Mouse (Mus musculus) heart, embryonic 11.5 days (tissue): ENCODE results near the gene Cdc42. TPM values are rescaled to one million over a fixed set of nuclear protein-coding genes. Genes with fewer than 3 reads are reported as not detected.

Experiments
- ATAC-seq: fragments of 200-750 bp; cut with Nextera tagmentation; replicated peaks from 2 replicates; pipeline ENCODE4 v1.8.0; 2017; ENCODE audit warnings: moderate library complexity; ENCODE audit not compliant: insufficient number of reproducible peaks, low FRiP score, low TSS enrichment
- H3K27ac ChIP-seq: fragments of 300-500 bp; sonication (generic); 2 replicates; pipeline ENCODE4 v1.5.1; 2014; ENCODE audit warnings: mild to moderate bottlenecking, low read depth, low read length
- H3K27me3 ChIP-seq: fragments of 300-500 bp; sonication (generic); 2 replicates; pipeline ENCODE4 v1.6.1; 2014; ENCODE audit warnings: mild to moderate bottlenecking, low read length, mixed read lengths; ENCODE audit not compliant: control insufficient read depth, insufficient read depth
- H3K36me3 ChIP-seq: fragments of 300-500 bp; sonication (generic); 2 replicates; pipeline ENCODE4 v1.6.1; 2014; ENCODE audit warnings: mild to moderate bottlenecking, low read length, moderate library complexity, mixed read lengths; ENCODE audit not compliant: control insufficient read depth, insufficient read depth
- H3K4me1 ChIP-seq: fragments of 300-500 bp; sonication (generic); 2 replicates; pipeline ENCODE4 v1.6.1; 2014; ENCODE audit warnings: low read length; ENCODE audit not compliant: control insufficient read depth, insufficient read depth
- H3K4me2 ChIP-seq: fragments of 300-500 bp; sonication (generic); 2 replicates; pipeline ENCODE4 v1.6.1; 2014; ENCODE audit warnings: mild to moderate bottlenecking, moderate library complexity
- H3K4me3 ChIP-seq: fragments of 300-500 bp; sonication (generic); 2 replicates; pipeline ENCODE4 v1.5.1; 2014; ENCODE audit warnings: low read depth, low read length
- H3K9ac ChIP-seq: fragments of 300-500 bp; sonication (generic); 2 replicates; pipeline ENCODE4 v1.6.1; 2014; ENCODE audit warnings: mild to moderate bottlenecking, low read depth, low read length, moderate library complexity
- H3K9me3 ChIP-seq: fragments of 300-500 bp; sonication (generic); replicated peaks from 2 replicates; pipeline ENCODE4 v1.6.1; 2016; ENCODE audit warnings: low read length; ENCODE audit not compliant: control insufficient read depth
- WGBS: fragments of 180-500 bp; shearing (Covaris S2); extraction: QIAGEN DNeasy Blood & Tissue Kit; methylation state at CpG from one replicate; pipeline ENCODE4 v1.1.7; 2014; ENCODE audit not compliant: insufficient replicate concordance; 5-methylcytosine and 5-hydroxymethylcytosine counted together
- polyA plus RNA-seq: library from polyadenylated mRNA; unstranded; fragments of >200 nt; fragmentation: Nextera tagmentation; extraction: Ambion mirVana; gene quantifications from 2 replicates; pipeline ENCODE4 v1.2.1, GENCODE M21; 2014

The Cdc42 gene
- polyA plus RNA-seq, 1 experiment from 2014 or later: 525 TPM

DNA sequence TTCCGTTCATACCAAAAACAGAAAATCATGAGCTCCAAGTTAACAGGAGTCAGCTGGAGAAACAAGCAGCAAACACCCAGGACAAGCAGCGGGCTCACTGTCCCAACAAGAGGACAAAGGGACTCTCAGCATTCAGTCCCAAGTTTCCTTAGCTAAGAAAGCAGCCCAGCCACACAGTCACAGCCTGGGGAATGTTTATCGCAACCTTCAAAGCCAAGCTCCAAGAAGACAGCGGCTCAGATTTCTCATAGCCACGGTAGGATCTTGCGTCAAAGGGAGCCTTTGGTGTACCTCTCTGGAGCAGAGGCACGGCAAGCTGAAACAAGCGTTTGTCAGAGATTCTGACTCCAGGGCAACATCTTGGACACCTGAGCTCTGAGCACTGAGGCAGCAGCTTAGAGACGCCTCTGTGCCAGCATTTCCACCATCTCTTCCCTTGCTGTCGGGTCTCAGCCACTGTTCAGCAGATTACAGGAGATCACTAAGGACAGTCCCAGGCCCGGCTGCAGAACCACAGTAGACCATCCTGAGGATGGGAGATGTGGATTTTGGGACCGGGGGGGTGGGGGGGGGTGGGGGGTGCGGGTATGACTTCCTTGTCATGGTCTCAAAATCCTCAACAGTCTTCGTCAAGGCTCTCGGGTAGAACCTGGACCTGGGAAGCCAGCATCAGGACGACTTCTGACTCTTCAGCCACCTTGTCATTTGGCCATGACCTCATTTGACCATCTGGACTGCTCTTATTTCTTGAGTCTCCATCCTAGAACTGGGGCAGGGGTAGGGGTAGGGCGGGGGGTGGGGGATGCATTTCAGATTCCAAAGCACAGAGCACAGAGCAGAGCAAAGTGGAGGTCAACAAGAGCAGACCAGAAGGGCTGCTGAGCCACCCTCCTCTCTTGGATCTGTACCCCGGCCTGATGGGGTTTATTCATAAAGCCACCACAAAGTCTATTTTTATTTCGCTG, 18.1 kb upstream of the Cdc42 start:
- Histone ChIP-seq H3K4me2 (peak overlapping the region; percentile 30), H3K36me3 (no peaks in the 10 kb centered on the region), H3K4me3 (no peak overlapping the region), H3K27me3 (no peaks in the 10 kb centered on the region), H3K9ac (peak overlapping the region; percentile 52; the same call in 1 of the 2 replicates), H3K27ac (peak overlapping the region; percentile 2; the same call in 1 of the 2 replicates), H3K4me1 (peaks cover 20% of the 10 kb centered on the region), H3K9me3 (no peaks in the 10 kb centered on the region)
- ATAC-seq: no peak
- WGBS: 40% methylated on average over 19 of the region's 19 CpGs

DNA sequence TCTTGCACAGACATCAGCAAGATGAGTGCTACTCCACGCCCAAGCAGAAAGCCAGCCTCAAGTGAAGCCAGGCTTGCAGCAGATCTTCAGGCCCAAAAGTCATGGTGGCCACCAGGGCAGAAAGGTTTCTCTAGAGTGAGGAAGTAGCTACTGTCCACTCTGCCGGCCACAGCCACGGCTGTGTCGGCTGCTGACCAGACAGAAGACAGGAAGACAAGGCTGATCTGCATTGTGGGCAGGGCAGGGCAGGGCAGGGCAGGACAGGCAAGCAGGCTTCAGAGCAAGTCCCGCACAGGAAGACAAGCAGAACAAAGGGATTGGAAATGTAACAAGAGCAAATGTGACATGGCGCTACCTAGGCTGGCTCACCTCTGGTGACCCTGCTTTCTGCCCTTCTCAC, 16.2 kb upstream of the Cdc42 start:
- ATAC-seq: no peak
- 48% methylated on average over 6 of the region's 6 CpGs for WGBS
- Histone ChIP-seq H3K9me3 (no peaks in the 10 kb centered on the region), H3K4me2 (no peak overlapping the region), H3K4me1 (peaks cover 26% of the 10 kb centered on the region; the same call in 1 of the 2 replicates), H3K4me3 (no peak overlapping the region), H3K36me3 (no peaks in the 10 kb centered on the region), H3K27me3 (no peaks in the 10 kb centered on the region), H3K27ac (no peak overlapping the region), H3K9ac (no peak overlapping the region)

DNA sequence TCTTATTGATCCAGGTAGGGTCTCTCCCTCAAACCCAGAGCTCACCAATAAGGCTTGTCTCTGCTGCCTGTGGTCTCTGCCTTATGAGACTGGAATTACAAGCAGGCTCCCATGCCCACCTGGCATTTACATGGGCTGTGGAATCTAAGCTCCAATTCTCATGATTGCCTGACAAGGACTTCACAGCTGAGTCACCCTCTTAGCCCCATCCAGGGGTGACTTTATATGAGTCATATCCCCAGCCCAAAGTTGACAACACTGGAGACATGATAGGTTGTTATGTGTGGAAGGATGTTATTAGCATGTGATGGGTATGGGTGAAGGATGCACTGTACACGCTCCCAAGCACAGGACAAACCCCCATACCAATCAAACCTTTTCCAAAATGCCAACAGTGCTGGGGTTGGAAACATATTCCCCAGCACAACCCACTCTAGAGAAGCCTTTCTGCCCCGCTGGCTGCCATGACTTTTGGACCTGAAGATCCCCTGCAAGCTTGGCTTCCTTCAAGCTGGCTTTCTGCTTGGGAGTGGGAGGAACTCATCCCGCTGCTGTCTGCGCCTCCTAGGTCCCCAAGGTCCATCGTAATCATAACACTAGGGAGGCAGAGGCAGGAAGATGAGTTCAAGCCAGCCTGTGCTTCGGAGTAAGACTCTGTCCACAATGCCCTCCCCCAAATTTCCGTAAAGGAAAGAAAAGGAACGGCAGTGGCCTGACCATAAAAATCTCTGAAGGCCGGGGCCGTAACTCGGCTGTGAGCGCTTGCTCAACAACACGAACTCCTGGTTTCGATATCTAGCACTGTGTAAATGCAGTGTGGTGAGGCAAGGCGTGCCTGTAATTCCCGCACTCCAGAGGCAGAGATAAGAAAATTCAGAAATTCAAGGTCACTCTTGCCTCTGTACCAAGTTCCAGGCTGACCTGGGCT, 14.3 kb upstream of the Cdc42 start:
- no peak overlapping the region for H3K4me2 ChIP-seq
- 83% methylated on average over 16 of the region's 16 CpGs for WGBS
- no peaks in the 10 kb centered on the region for H3K36me3 ChIP-seq
- no peak overlapping the region for H3K27ac ChIP-seq
- no peak overlapping the region for H3K9ac ChIP-seq
- peaks cover 34% of the 10 kb centered on the region for H3K4me1 ChIP-seq
- ATAC-seq: no peak
- no peaks in the 10 kb centered on the region for H3K27me3 ChIP-seq
- H3K9me3 ChIP-seq: no peaks in the 10 kb centered on the region
- no peak overlapping the region for H3K4me3 ChIP-seq

DNA sequence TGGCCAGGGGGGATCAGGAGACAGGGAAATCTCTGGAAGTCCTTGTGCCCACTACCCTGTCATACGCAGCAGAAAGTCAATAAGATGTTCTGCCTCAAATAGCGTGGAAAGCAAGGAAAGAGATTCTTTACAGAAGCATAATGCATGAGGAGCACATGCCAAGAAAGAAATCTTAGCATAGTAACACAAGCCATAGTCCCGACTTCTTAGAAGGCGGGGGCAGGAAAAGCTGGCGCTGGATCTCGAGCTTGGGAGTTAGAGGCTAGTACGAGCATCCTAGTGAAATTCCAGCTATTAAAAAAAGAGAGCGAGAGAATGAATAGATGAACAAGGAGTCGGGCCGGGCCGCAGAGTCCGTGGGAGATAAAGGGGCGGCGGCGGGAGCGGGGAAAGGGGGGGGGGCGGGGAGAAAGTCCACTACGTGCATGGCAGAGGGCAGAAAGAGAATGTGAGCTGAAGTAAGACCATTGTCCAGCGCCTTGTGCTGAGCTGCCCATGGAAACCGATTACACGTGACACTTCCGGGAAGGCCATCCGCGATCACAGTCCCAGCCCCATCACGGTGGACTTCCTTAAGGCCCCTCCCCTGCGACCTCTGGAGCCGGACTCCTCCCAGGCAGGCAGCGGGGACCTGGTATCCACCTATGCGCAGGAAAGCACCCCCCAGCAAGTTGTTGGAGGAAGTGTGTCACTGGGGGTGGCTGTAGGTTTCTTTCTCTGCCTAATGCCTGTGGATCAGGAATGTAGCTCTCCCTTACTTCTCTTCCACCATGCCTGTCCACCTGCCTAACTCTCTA, 12.6 kb upstream of the Cdc42 start:
- 9% methylated on average over 28 of the region's 29 CpGs for WGBS
- Histone ChIP-seq H3K27ac (peak overlapping the region; percentile 32; the same call in 1 of the 2 replicates), H3K9me3 (no peaks in the 10 kb centered on the region), H3K4me3 (peak overlapping the region; percentile 45), H3K36me3 (no peaks in the 10 kb centered on the region), H3K4me2 (peak overlapping the region; percentile 79), H3K4me1 (peaks cover 25% of the 10 kb centered on the region), H3K27me3 (no peaks in the 10 kb centered on the region), H3K9ac (peak overlapping the region; percentile 75)
- ATAC-seq: peak; percentile 79

DNA sequence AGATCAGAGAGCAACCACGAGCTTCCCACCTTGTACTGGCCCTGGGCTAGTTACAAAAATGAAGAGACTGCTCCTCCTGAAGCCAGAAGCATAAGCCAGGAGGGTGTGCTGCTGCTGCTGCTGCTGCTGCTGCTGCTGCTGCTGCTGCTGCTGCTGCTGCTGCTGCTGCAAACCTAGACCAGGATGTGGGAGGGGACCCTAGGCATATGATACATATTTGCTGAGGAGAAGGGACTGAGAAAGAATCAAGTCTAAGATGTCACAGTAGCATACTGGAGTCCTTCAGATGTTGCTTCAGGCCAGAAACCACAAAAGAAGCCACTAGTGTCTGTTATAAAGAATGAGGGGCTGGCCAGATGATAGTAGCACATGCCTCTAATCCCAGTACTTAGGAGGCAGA, 10.7 kb upstream of the Cdc42 start:
- Histone ChIP-seq H3K27ac (0 out of 2 replicates have a peak overlapping the region, but pooled peaks have one; percentile 38), H3K4me3 (no peak overlapping the region), H3K27me3 (no peaks in the 10 kb centered on the region), H3K36me3 (no peaks in the 10 kb centered on the region), H3K4me2 (no peak overlapping the region), H3K9me3 (no peaks in the 10 kb centered on the region), H3K4me1 (peaks cover 19% of the 10 kb centered on the region), H3K9ac (no peak overlapping the region)
- ATAC-seq: no peak
- WGBS: 23% methylated on average over 1 of the region's 1 CpGs

DNA sequence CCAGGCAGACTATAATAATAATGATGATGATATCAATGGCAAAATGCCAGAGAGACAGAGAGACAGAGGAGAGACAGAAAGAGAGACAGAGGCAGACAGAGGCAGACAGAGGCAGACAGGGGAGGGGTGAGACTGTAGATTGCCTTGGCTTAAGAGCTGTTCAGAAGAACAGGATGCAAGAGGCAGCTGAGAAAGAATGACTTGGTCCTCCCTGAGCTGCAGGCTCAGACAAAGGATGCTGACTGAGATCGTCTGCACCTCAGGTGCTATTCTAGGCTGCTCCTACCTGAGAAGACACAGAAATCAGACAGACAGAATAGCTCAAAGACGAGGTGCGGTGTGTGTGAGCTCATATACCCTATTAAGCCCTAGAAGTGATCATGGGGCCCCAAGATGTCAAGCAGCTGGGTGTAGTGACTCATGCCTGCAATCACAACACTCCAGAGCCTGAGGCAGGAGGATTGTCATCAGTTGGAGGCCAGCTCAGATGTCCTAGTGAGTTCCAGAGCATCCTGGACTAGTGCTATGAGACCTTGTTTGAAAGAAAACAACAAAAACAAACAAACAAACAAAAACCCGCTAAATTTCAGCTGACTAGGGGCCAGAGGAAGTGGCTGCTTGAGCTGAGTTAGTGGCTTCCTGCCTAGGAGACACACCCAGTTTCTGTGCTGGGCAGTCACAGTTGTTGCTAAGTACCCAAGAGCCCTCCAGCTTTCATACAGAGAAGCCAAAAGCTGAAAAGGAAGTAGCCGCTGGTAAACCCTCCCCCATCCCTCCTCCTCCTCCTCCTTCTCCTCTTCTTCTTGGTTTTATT, 10.0 kb upstream of the Cdc42 start:
- H3K4me1 ChIP-seq: peaks cover 19% of the 10 kb centered on the region
- WGBS: 35% methylated on average over 5 of the region's 5 CpGs
- H3K9ac ChIP-seq: no peak overlapping the region
- no peaks in the 10 kb centered on the region for H3K36me3 ChIP-seq
- no peaks in the 10 kb centered on the region for H3K27me3 ChIP-seq
- H3K27ac ChIP-seq: 0 out of 2 replicates have a peak overlapping the region, but pooled peaks have one; percentile 38
- H3K4me3 ChIP-seq: no peak overlapping the region
- no peak overlapping the region for H3K4me2 ChIP-seq
- no peaks in the 10 kb centered on the region for H3K9me3 ChIP-seq
- no peak; the same call in 1 of the 2 replicates for ATAC-seq

DNA sequence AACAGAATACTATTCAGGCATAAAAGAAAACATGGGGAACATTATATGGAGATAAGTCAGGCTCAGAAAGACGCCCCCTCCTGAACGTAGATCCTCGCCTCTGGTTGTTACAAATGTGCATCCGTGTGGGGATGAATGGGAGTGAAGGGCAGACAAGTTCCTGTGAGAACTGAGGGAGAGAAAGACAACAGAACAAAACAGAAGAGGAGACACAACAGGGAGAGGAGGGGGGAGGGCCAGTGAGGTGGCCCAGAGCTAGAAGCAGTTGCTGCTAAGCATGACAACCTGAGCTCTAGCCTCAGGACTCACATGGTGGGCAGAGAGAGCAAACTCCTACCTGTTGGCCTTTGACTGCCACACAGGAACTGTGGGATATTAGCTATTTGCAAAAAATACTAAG, 8.6 kb upstream of the Cdc42 start:
- H3K4me1 ChIP-seq: peaks cover 15% of the 10 kb centered on the region
- no peaks in the 10 kb centered on the region for H3K9me3 ChIP-seq
- ATAC-seq: no peak
- no peak overlapping the region for H3K4me3 ChIP-seq
- H3K27me3 ChIP-seq: no peaks in the 10 kb centered on the region
- no peaks in the 10 kb centered on the region for H3K36me3 ChIP-seq
- no peak overlapping the region for H3K27ac ChIP-seq
- WGBS: 74% methylated on average over 4 of the region's 4 CpGs
- H3K9ac ChIP-seq: no peak overlapping the region
- no peak overlapping the region for H3K4me2 ChIP-seq
